Mouse (Mus musculus): Measurements from ENCODE around the gene Arl8a. TPM values are rescaled to one million over a fixed set of nuclear protein-coding genes. Genes with fewer than 3 reads are reported as not detected.

Arl8a gene
- total and polyA plus RNA-seq, 2 experiments, result 3.2 to 15.2 TPM

- no peaks in the 10 kb centered on the region for H3K4me1 ChIP-seq (ENCODE audit: control insufficient read depth, insufficient read depth, low read length)
- H3K27ac ChIP-seq (replicated peaks; ENCODE audit: insufficient read depth, low read depth, low read length), result no peak overlapping the region
- 3% methylated on average over 1 of the region's 1 CpGs for WGBS
- peak; percentile 66; the same call in 1 of the 2 replicates for TF ChIP-seq CTCF (IDR thresholded peaks at IDR 0.05; ENCODE audit: low read depth, low read length)
- no peak for TF ChIP-seq POLR2A (IDR thresholded peaks at IDR 0.05; ENCODE audit: extremely low read depth, insufficient read depth, low read length)
- H3K9ac ChIP-seq (ENCODE audit: low read depth, low read length), result no peak overlapping the region
- no peaks in the 10 kb centered on the region for H3K27me3 ChIP-seq (ENCODE audit: control insufficient read depth, insufficient read depth, low read length)
- peak; percentile 60 for DNase-seq (ENCODE audit: extremely low read depth, low read depth, low spot score)
- H3K79me2 ChIP-seq (ENCODE audit: control insufficient read depth, insufficient read depth, low read length), result no peaks in the 10 kb centered on the region
- H3K36me3 ChIP-seq (ENCODE audit: control insufficient read depth, insufficient read depth, low read length), result no peaks in the 10 kb centered on the region
- no peak overlapping the region for H3K4me3 ChIP-seq (ENCODE audit: insufficient read depth, low read depth, low read length)
Observed at GRCm38 (mm10) chr1:135136500-135136899, 10.1 kb upstream of the Arl8a start.

GRCm38 (mm10) chr1:135139906-135140305, 6.7 kb upstream of the Arl8a start:
- DNase-seq (ENCODE audit: extremely low read depth, low read depth, low spot score), result no peak
- no peaks in the 10 kb centered on the region for H3K27me3 ChIP-seq (ENCODE audit: control insufficient read depth, insufficient read depth, low read length)
- H3K9ac ChIP-seq (ENCODE audit: low read depth, low read length), result no peak overlapping the region
- no peaks in the 10 kb centered on the region for H3K36me3 ChIP-seq (ENCODE audit: control insufficient read depth, insufficient read depth, low read length)
- TF ChIP-seq POLR2A (IDR thresholded peaks at IDR 0.05; ENCODE audit: extremely low read depth, insufficient read depth, low read length) (no peak), CTCF (IDR thresholded peaks at IDR 0.05; ENCODE audit: low read depth, low read length) (no peak)
- no peak overlapping the region for H3K4me3 ChIP-seq (ENCODE audit: insufficient read depth, low read depth, low read length)
- H3K79me2 ChIP-seq (ENCODE audit: control insufficient read depth, insufficient read depth, low read length), result no peaks in the 10 kb centered on the region
- H3K27ac ChIP-seq (replicated peaks; ENCODE audit: insufficient read depth, low read depth, low read length), result no peak overlapping the region
- H3K4me1 ChIP-seq (ENCODE audit: control insufficient read depth, insufficient read depth, low read length), result no peaks in the 10 kb centered on the region
- WGBS, result 65% methylated on average over 2 of the region's 2 CpGs

GRCm38 (mm10) chr1:135142452-135142851, 4.2 kb upstream of the Arl8a start:
- no peaks in the 10 kb centered on the region for H3K36me3 ChIP-seq (ENCODE audit: control insufficient read depth, insufficient read depth, low read length)
- H3K4me3 ChIP-seq (ENCODE audit: insufficient read depth, low read depth, low read length), result no peak overlapping the region
- no peaks in the 10 kb centered on the region for H3K27me3 ChIP-seq (ENCODE audit: control insufficient read depth, insufficient read depth, low read length)
- 0 out of 2 replicates have a peak, but pooled peaks cover under 1% of the 10 kb centered on the region for H3K4me1 ChIP-seq (ENCODE audit: control insufficient read depth, insufficient read depth, low read length)
- no peak overlapping the region for H3K27ac ChIP-seq (replicated peaks; ENCODE audit: insufficient read depth, low read depth, low read length)
- no peak for DNase-seq (ENCODE audit: extremely low read depth, low read depth, low spot score)
- TF ChIP-seq CTCF (IDR thresholded peaks at IDR 0.05; ENCODE audit: low read depth, low read length) (no peak), POLR2A (IDR thresholded peaks at IDR 0.05; ENCODE audit: extremely low read depth, insufficient read depth, low read length) (no peak)
- H3K9ac ChIP-seq (ENCODE audit: low read depth, low read length), result no peak overlapping the region
- peaks cover 7% of the 10 kb centered on the region; the same call in 1 of the 2 replicates for H3K79me2 ChIP-seq (ENCODE audit: control insufficient read depth, insufficient read depth, low read length)
- WGBS, result 68% methylated on average over 2 of the region's 2 CpGs

GRCm38 (mm10) chr1:135143940-135144339, 2.7 kb upstream of the Arl8a start:
- 93% methylated on average over 2 of the region's 2 CpGs for WGBS
- H3K9ac ChIP-seq (ENCODE audit: low read depth, low read length), result no peak overlapping the region
- H3K4me3 ChIP-seq (ENCODE audit: insufficient read depth, low read depth, low read length), result no peak overlapping the region

GRCm38 (mm10) chr1:135146946-135147701, 500 bp downstream of the Arl8a start:
- 0 out of 2 replicates have a peak, but pooled peaks have one; percentile 24 for TF ChIP-seq POLR2A (IDR thresholded peaks at IDR 0.05; ENCODE audit: extremely low read depth, insufficient read depth, low read length)
- TF ChIP-seq CTCF (IDR thresholded peaks at IDR 0.05; ENCODE audit: low read depth, low read length), result no peak
- peak; percentile 56 for DNase-seq (ENCODE audit: extremely low read depth, low read depth, low spot score)
- under 1% methylated on average over 67 of the region's 69 CpGs for WGBS

More at GRCm38 (mm10) chr1:135143940-135144339, 2.7 kb upstream of the Arl8a start:
- Histone ChIP-seq H3K4me1 (ENCODE audit: control insufficient read depth, insufficient read depth, low read length) (0 out of 2 replicates have a peak, but pooled peaks cover 5% of the 10 kb centered on the region), H3K27me3 (ENCODE audit: control insufficient read depth, insufficient read depth, low read length) (no peaks in the 10 kb centered on the region), H3K79me2 (ENCODE audit: control insufficient read depth, insufficient read depth, low read length) (peaks cover 7% of the 10 kb centered on the region; the same call in 1 of the 2 replicates), H3K27ac (replicated peaks; ENCODE audit: insufficient read depth, low read depth, low read length) (no peak overlapping the region), H3K36me3 (ENCODE audit: control insufficient read depth, insufficient read depth, low read length) (no peaks in the 10 kb centered on the region)
- no peak for TF ChIP-seq CTCF (IDR thresholded peaks at IDR 0.05; ENCODE audit: low read depth, low read length)
- TF ChIP-seq POLR2A (IDR thresholded peaks at IDR 0.05; ENCODE audit: extremely low read depth, insufficient read depth, low read length), result no peak
- no peak for DNase-seq (ENCODE audit: extremely low read depth, low read depth, low spot score)

GRCm38 (mm10) chr1:135147702-135148058, 1.1 kb downstream of the Arl8a start:
- Histone ChIP-seq H3K36me3 (ENCODE audit: control insufficient read depth, insufficient read depth, low read length) (no peaks in the 10 kb centered on the region), H3K27me3 (ENCODE audit: control insufficient read depth, insufficient read depth, low read length) (no peaks in the 10 kb centered on the region), H3K4me1 (ENCODE audit: control insufficient read depth, insufficient read depth, low read length) (0 out of 2 replicates have a peak, but pooled peaks cover 5% of the 10 kb centered on the region), H3K79me2 (ENCODE audit: control insufficient read depth, insufficient read depth, low read length) (peaks cover 11% of the 10 kb centered on the region; the same call in 1 of the 2 replicates), H3K27ac (replicated peaks; ENCODE audit: insufficient read depth, low read depth, low read length) (no peak overlapping the region), H3K9ac (ENCODE audit: low read depth, low read length) (peak overlapping the region; percentile 89), H3K4me3 (ENCODE audit: insufficient read depth, low read depth, low read length) (peak overlapping the region; percentile 84)
- TF ChIP-seq POLR2A (IDR thresholded peaks at IDR 0.05; ENCODE audit: extremely low read depth, insufficient read depth, low read length), result no peak
- TF ChIP-seq CTCF (IDR thresholded peaks at IDR 0.05; ENCODE audit: low read depth, low read length), result no peak
- 40% methylated on average over 7 of the region's 7 CpGs for WGBS
- DNase-seq (ENCODE audit: extremely low read depth, low read depth, low spot score), result no peak

More at GRCm38 (mm10) chr1:135146946-135147701, 500 bp downstream of the Arl8a start:
- peaks cover 11% of the 10 kb centered on the region; the same call in 1 of the 2 replicates for H3K79me2 ChIP-seq (ENCODE audit: control insufficient read depth, insufficient read depth, low read length)
- peak overlapping the region; percentile 59 for H3K27ac ChIP-seq (replicated peaks; ENCODE audit: insufficient read depth, low read depth, low read length)
- H3K4me1 ChIP-seq (ENCODE audit: control insufficient read depth, insufficient read depth, low read length), result 0 out of 2 replicates have a peak, but pooled peaks cover 5% of the 10 kb centered on the region
- H3K9ac ChIP-seq (ENCODE audit: low read depth, low read length), result peak overlapping the region; percentile 89
- no peaks in the 10 kb centered on the region for H3K27me3 ChIP-seq (ENCODE audit: control insufficient read depth, insufficient read depth, low read length)
- no peaks in the 10 kb centered on the region for H3K36me3 ChIP-seq (ENCODE audit: control insufficient read depth, insufficient read depth, low read length)
- H3K4me3 ChIP-seq (ENCODE audit: insufficient read depth, low read depth, low read length), result peak overlapping the region; percentile 84
